Comparison of ENCODE assay signal across 24 mouse cellular contexts in the genomic region with DNA sequence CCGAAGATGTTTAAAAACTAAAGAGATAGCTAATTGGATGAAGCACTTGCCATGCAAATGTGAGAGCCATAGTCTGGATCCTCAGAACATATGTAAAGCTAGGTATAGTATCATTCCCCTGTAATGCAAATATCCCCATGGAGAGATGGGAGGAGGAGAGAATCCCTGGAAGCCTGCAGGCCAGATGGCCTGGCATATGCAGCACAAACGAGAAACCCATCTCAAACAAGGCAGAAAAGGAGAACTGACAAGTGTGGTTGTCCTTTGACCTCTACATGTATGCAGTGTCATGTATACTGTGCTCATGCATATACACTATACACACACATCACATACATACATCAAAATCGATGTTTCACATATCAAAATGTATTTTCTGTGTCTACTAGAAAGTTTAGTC. TPM values are rescaled to one million over a fixed set of nuclear protein-coding genes. Genes with fewer than 3 reads are reported as not detected.
DNase-seq lines count a peak whose midpoint lies in the region; ATAC-seq and TF ChIP-seq lines count a peak whose summit lies in the region.
"Had no signal": no experiment of that assay in that cellular context is flagged by ENCODE, and none has a peak within 500 bp of the region (broad histone marks: within the 10 kb centered on the region; RNA-seq: fewer than 3 reads in every experiment).

No protein-coding gene starts in this region.

- no peak overlapping the region for H3K27ac ChIP-seq in forebrain, postnatal 0 days (ENCODE audit: low read depth, low read length)
- no peak overlapping the region for H3K27ac ChIP-seq in forebrain, embryonic 11.5 days (ENCODE audit: low read depth, low read length)
- no peak overlapping the region for H3K27ac ChIP-seq in midbrain, embryonic 11.5 days (ENCODE audit: low read depth, low read length)
- no peak overlapping the region for H3K27ac ChIP-seq in midbrain, embryonic 16.5 days (ENCODE audit: low read length)
- H3K27ac ChIP-seq in hindbrain, embryonic 16.5 days (ENCODE audit: low read depth, low read length) = no peak overlapping the region
- H3K27ac ChIP-seq: forebrain, embryonic 10.5 days; kidney, postnatal 0 days; limb, embryonic 15.5 days; liver, embryonic 14.5 days; lung, embryonic 15.5 days; neural tube, embryonic 13.5 days had no signal

- no peak for TF ChIP-seq CTCF in forebrain, postnatal 0 days (IDR thresholded peaks at IDR 0.05; ENCODE audit: low read depth)

- no peak overlapping the region for H3K9ac ChIP-seq in forebrain, postnatal 0 days
- no peak overlapping the region for H3K9ac ChIP-seq in forebrain, embryonic 11.5 days (ENCODE audit: low read length)
- no peak overlapping the region for H3K9ac ChIP-seq in midbrain, embryonic 11.5 days (ENCODE audit: low read length)
- H3K9ac ChIP-seq in midbrain, embryonic 16.5 days (ENCODE audit: low read depth, low read length) = no peak overlapping the region
- H3K9ac ChIP-seq in hindbrain, embryonic 16.5 days (ENCODE audit: low read depth, low read length) = no peak overlapping the region
- H3K9ac ChIP-seq: limb, embryonic 15.5 days; liver, embryonic 14.5 days; lung, embryonic 15.5 days; neural tube, embryonic 13.5 days had no signal

- ATAC-seq in cerebellum, adult (ENCODE audit: insufficient number of reproducible peaks, low FRiP score, low TSS enrichment) = peak; percentile 68; the same call in 1 of the 2 replicates
- ATAC-seq in forebrain, postnatal 0 days = no peak
- ATAC-seq in forebrain, embryonic 11.5 days (replicated peaks; ENCODE audit: low FRiP score) = no peak
- 0 out of 2 replicates have a peak, but pooled peaks have one; percentile 33 for ATAC-seq in midbrain, embryonic 11.5 days (ENCODE audit: low FRiP score)
- ATAC-seq in midbrain, embryonic 16.5 days = no peak
- ATAC-seq in hindbrain, embryonic 16.5 days = peak; percentile 87
- ATAC-seq: activated CD4-positive, CD25-positive, alpha-beta regulatory T cell, adult 4 months; inflammation-experienced regulatory T-cells, adult 6 months had no signal

- H3K9me3 ChIP-seq in forebrain, postnatal 0 days (ENCODE audit: low read length) = no peaks in the 10 kb centered on the region
- no peaks in the 10 kb centered on the region for H3K9me3 ChIP-seq in forebrain, embryonic 11.5 days (ENCODE audit: control insufficient read depth, low read length)
- H3K9me3 ChIP-seq in midbrain, embryonic 11.5 days (ENCODE audit: control insufficient read depth, low read length) = no peaks in the 10 kb centered on the region
- no peaks in the 10 kb centered on the region for H3K9me3 ChIP-seq in midbrain, embryonic 16.5 days (replicated peaks; ENCODE audit: control insufficient read depth, low read length, poor library complexity, severe bottlenecking)
- H3K9me3 ChIP-seq in hindbrain, embryonic 16.5 days (ENCODE audit: control insufficient read depth, low read length) = no peaks in the 10 kb centered on the region
- H3K9me3 ChIP-seq: forebrain, embryonic 10.5 days; limb, embryonic 15.5 days; lung, embryonic 15.5 days; megakaryocyte, embryonic 14.5 days; neural tube, embryonic 13.5 days had no signal

- WGBS in forebrain, postnatal 0 days = 55% methylated on average over 3 of the region's 3 CpGs
- WGBS in forebrain, embryonic 11.5 days = 67% methylated on average over 3 of the region's 3 CpGs
- WGBS in midbrain, embryonic 11.5 days = 71% methylated on average over 3 of the region's 3 CpGs
- 66% methylated on average over 3 of the region's 3 CpGs for WGBS in midbrain, embryonic 16.5 days
- 69% methylated on average over 3 of the region's 3 CpGs for WGBS in hindbrain, embryonic 16.5 days

- no peaks in the 10 kb centered on the region for H3K36me3 ChIP-seq in forebrain, postnatal 0 days (ENCODE audit: insufficient read depth)
- no peaks in the 10 kb centered on the region for H3K36me3 ChIP-seq in forebrain, embryonic 11.5 days (ENCODE audit: control insufficient read depth, insufficient read depth, low read length)
- no peaks in the 10 kb centered on the region for H3K36me3 ChIP-seq in midbrain, embryonic 11.5 days (ENCODE audit: control insufficient read depth, insufficient read depth, low read length)
- H3K36me3 ChIP-seq in midbrain, embryonic 16.5 days (ENCODE audit: control insufficient read depth, insufficient read depth, low read length) = no peaks in the 10 kb centered on the region
- no peaks in the 10 kb centered on the region for H3K36me3 ChIP-seq in hindbrain, embryonic 16.5 days (ENCODE audit: control insufficient read depth, insufficient read depth, low read length)
- H3K36me3 ChIP-seq: forebrain, embryonic 10.5 days; limb, embryonic 15.5 days; lung, embryonic 15.5 days; neural tube, embryonic 13.5 days had no signal

- DNase-seq in cerebellum, adult 11 months = no peak
- peak; percentile 10 for DNase-seq in forebrain, postnatal 0 days
- no peak for DNase-seq in forebrain, embryonic 11.5 days (ENCODE audit: low spot score)
- DNase-seq in midbrain, embryonic 11.5 days (ENCODE audit: low spot score, missing footprints) = no peak
- no peak for DNase-seq in thymus, postnatal 0 days (ENCODE audit: low spot score)
- DNase-seq: adrenal gland, adult 8-10 months; kidney, adult 2 months; layer of hippocampus, adult 9-11 months; lung, postnatal 36 days; right cerebral cortex, adult 18-20 months; right cerebral cortex, postnatal 4 days; thymus, postnatal 25 days had no signal

- no peak overlapping the region for H3K4me3 ChIP-seq in forebrain, postnatal 0 days (ENCODE audit: low read depth, low read length)
- no peak overlapping the region for H3K4me3 ChIP-seq in forebrain, embryonic 11.5 days (ENCODE audit: low read depth, low read length)
- no peak overlapping the region for H3K4me3 ChIP-seq in midbrain, embryonic 11.5 days (ENCODE audit: low read depth, low read length)
- no peak overlapping the region for H3K4me3 ChIP-seq in midbrain, embryonic 16.5 days (ENCODE audit: low read depth, low read length)
- H3K4me3 ChIP-seq in hindbrain, embryonic 16.5 days (ENCODE audit: low read length) = no peak overlapping the region
- H3K4me3 ChIP-seq: forebrain, embryonic 10.5 days; limb, embryonic 15.5 days; lung, embryonic 15.5 days; megakaryocyte, embryonic 14.5 days; neural tube, embryonic 13.5 days had no signal

- no peak overlapping the region for H3K4me2 ChIP-seq in forebrain, postnatal 0 days (ENCODE audit: low read depth)
- no peak overlapping the region for H3K4me2 ChIP-seq in forebrain, embryonic 11.5 days (ENCODE audit: low read depth, low read length, severe bottlenecking)
- no peak overlapping the region for H3K4me2 ChIP-seq in midbrain, embryonic 11.5 days
- H3K4me2 ChIP-seq in midbrain, embryonic 16.5 days (ENCODE audit: low read length) = no peak overlapping the region
- no peak overlapping the region for H3K4me2 ChIP-seq in hindbrain, embryonic 16.5 days (ENCODE audit: low read length)
- H3K4me2 ChIP-seq: limb, embryonic 15.5 days; lung, embryonic 15.5 days; neural tube, embryonic 13.5 days had no signal

- no peaks in the 10 kb centered on the region for H3K4me1 ChIP-seq in forebrain, postnatal 0 days (ENCODE audit: insufficient read depth)
- no peaks in the 10 kb centered on the region for H3K4me1 ChIP-seq in forebrain, embryonic 11.5 days (replicated peaks; ENCODE audit: control insufficient read depth, insufficient read depth, low read length)
- H3K4me1 ChIP-seq in midbrain, embryonic 11.5 days (ENCODE audit: control insufficient read depth, insufficient read depth, low read length) = no peaks in the 10 kb centered on the region
- no peaks in the 10 kb centered on the region for H3K4me1 ChIP-seq in midbrain, embryonic 16.5 days (ENCODE audit: control insufficient read depth, insufficient read depth, low read length)
- H3K4me1 ChIP-seq in hindbrain, embryonic 16.5 days (ENCODE audit: control insufficient read depth, insufficient read depth, low read depth, low read length) = no peaks in the 10 kb centered on the region
- H3K4me1 ChIP-seq: forebrain, embryonic 10.5 days; limb, embryonic 15.5 days; lung, embryonic 15.5 days; megakaryocyte, embryonic 14.5 days; neural tube, embryonic 13.5 days had no signal

- no peaks in the 10 kb centered on the region for H3K27me3 ChIP-seq in forebrain, postnatal 0 days (ENCODE audit: insufficient read depth, low read length)
- H3K27me3 ChIP-seq in forebrain, embryonic 11.5 days (ENCODE audit: control insufficient read depth, insufficient read depth, low read length) = no peaks in the 10 kb centered on the region
- no peaks in the 10 kb centered on the region for H3K27me3 ChIP-seq in midbrain, embryonic 11.5 days (ENCODE audit: control insufficient read depth, insufficient read depth, low read length)
- H3K27me3 ChIP-seq in midbrain, embryonic 16.5 days (ENCODE audit: control insufficient read depth, insufficient read depth, low read depth, low read length) = no peaks in the 10 kb centered on the region
- H3K27me3 ChIP-seq in hindbrain, embryonic 16.5 days (replicated peaks; ENCODE audit: control insufficient read depth, insufficient read depth, low read length) = no peaks in the 10 kb centered on the region
- H3K27me3 ChIP-seq: limb, embryonic 15.5 days; lung, embryonic 15.5 days; megakaryocyte, embryonic 14.5 days; neural tube, embryonic 13.5 days had no signal

RNA-seq across cellular contexts. Expression of gene Hs3st5, which starts 35.5 kb away (rescaled TPM):
- 19.2 and 29.0 TPM in 2 replicates for total RNA-seq in forebrain, postnatal 0 days (2014; rRNA removed)
- polyA plus RNA-seq in forebrain, postnatal 0 days (2015; fragmentation: Nextera tagmentation; extraction: Ambion mirVana) = 10.8 and 13.0 TPM in 2 replicates
- 0.93 and 1.4 TPM in 2 replicates for polyA plus RNA-seq in forebrain, embryonic 11.5 days (2014; fragmentation: Nextera tagmentation; extraction: Ambion mirVana)
- 2.2 and 2.6 TPM in 2 replicates for polyA plus RNA-seq in midbrain, embryonic 11.5 days (2014; fragmentation: Nextera tagmentation; extraction: Ambion mirVana)
- polyA plus RNA-seq in midbrain, embryonic 16.5 days (2015; fragmentation: Nextera tagmentation; extraction: Ambion mirVana) = 21.6 and 22.9 TPM in 2 replicates
- polyA plus RNA-seq in hindbrain, embryonic 16.5 days (2015; fragmentation: Nextera tagmentation; extraction: Ambion mirVana) = 29.1 and 36.5 TPM in 2 replicates
- 0.22 TPM in 2 replicates for polyA plus RNA-seq in thymus, postnatal 0 days (2015; fragmentation: Nextera tagmentation; extraction: Ambion mirVana)
- polyA plus RNA-seq: activated CD4-positive, CD25-positive, alpha-beta regulatory T cell, adult 4 months; inflammation-experienced regulatory T-cells, adult 6 months had no signal

Comparison
In these comparisons a context has a peak if more than half of its experiments do, and no peak if none do; other contexts are left out.
1. ATAC-seq: peak in cerebellum, adult (single experiment), midbrain, embryonic 11.5 days (single experiment) and hindbrain, embryonic 16.5 days (single experiment); none in forebrain, postnatal 0 days (single experiment), forebrain, embryonic 11.5 days (single experiment) and midbrain, embryonic 16.5 days (single experiment).